Mouse (Mus musculus): ENCODE results near the gene 1110065P20Rik.

- no peak for TF ChIP-seq CTCF (IDR thresholded peaks at IDR 0.05; ENCODE audit: low read depth, low read length)
- TF ChIP-seq EP300 (IDR thresholded peaks at IDR 0.05; ENCODE audit: insufficient read depth, low read depth, low read length) = no peak
- TF ChIP-seq POLR2A (IDR thresholded peaks at IDR 0.05; ENCODE audit: insufficient read depth, low read length) = no peak
These were observed 42.5 kb downstream of the 1110065P20Rik start for GRCm38 (mm10) chr4:124808511-124808910.

Measured in ES-Bruce4 (cell line).